Mouse (Mus musculus): Measurements from ENCODE around the gene Syt11.
A peak's percentile ranks its signal among the peaks of the same experiment; 100 is the strongest.
"Not testable (repeated sequence)": the region's sequence is repeated elsewhere in the genome, so short reads cannot be mapped to it uniquely, and the experiment has no call there.

Gene Syt11

GRCm38 (mm10) chr3:88774939-88775841, at the start of gene Syt11:
TSS of gene Syt11 (minus strand) at chr3:88775164.
- DNase-seq: peak; percentile 50

- DNase-seq: no peak
Measured at GRCm38 (mm10) chr3:88803910-88804540, 29.1 kb upstream of the Syt11 start.

- DNase-seq: not testable (repeated sequence)
Measured at GRCm38 (mm10) chr3:88797507-88797906, 22.5 kb upstream of the Syt11 start.

GRCm38 (mm10) chr3:88788033-88788432, 13.1 kb upstream of the Syt11 start:
- DNase-seq: not testable (repeated sequence)

- DNase-seq: not testable (repeated sequence)
Measured at GRCm38 (mm10) chr3:88786805-88787204, 11.8 kb upstream of the Syt11 start.

GRCm38 (mm10) chr3:88786323-88786722, 11.4 kb upstream of the Syt11 start:
- not testable (repeated sequence) for DNase-seq

- DNase-seq: no peak
Measured at GRCm38 (mm10) chr3:88784889-88785288, 9.9 kb upstream of the Syt11 start.

GRCm38 (mm10) chr3:88773163-88773562, 1.8 kb downstream of the Syt11 start:
- not testable (repeated sequence) for DNase-seq

- peak; percentile 93 for DNase-seq
Measured at GRCm38 (mm10) chr3:88772399-88772798, 2.6 kb downstream of the Syt11 start.

GRCm38 (mm10) chr3:88771941-88772280, 3.1 kb downstream of the Syt11 start:
- not testable (repeated sequence) for DNase-seq

- peak; percentile 43 for DNase-seq
Measured at GRCm38 (mm10) chr3:88771189-88771940, 3.6 kb downstream of the Syt11 start.

- DNase-seq: peak; percentile 6
Measured at GRCm38 (mm10) chr3:88762401-88762831, 12.5 kb downstream of the Syt11 start.

- DNase-seq: no peak
Measured at GRCm38 (mm10) chr3:88761619-88762018, 13.3 kb downstream of the Syt11 start.

GRCm38 (mm10) chr3:88758045-88758500, 16.9 kb downstream of the Syt11 start:
- no peak for DNase-seq

- DNase-seq: no peak
Measured at GRCm38 (mm10) chr3:88756276-88756675, 18.7 kb downstream of the Syt11 start.

GRCm38 (mm10) chr3:88755541-88755940, 19.4 kb downstream of the Syt11 start:
- no peak for DNase-seq

GRCm38 (mm10) chr3:88754283-88754682, 20.7 kb downstream of the Syt11 start:
- no peak for DNase-seq

GRCm38 (mm10) chr3:88746871-88747231, 28.1 kb downstream of the Syt11 start:
- no peak for DNase-seq

GRCm38 (mm10) chr3:88746139-88746870, 28.7 kb downstream of the Syt11 start:
- no peak for DNase-seq

- no peak for DNase-seq
Measured at GRCm38 (mm10) chr3:88745534-88745933, 29.4 kb downstream of the Syt11 start.

GRCm38 (mm10) chr3:88740147-88740546, 34.8 kb downstream of the Syt11 start:
- DNase-seq: no peak

- DNase-seq: peak; percentile 74
Measured at GRCm38 (mm10) chr3:88738641-88739040, 36.3 kb downstream of the Syt11 start.

GRCm38 (mm10) chr3:88736556-88736955, 38.4 kb downstream of the Syt11 start:
- no peak for DNase-seq
